ENCODE assay signal across 9 mouse cellular contexts in genomic region chr1:131335604-131336003, GRCm38 (mm10). TPM values are rescaled to one million over a fixed set of nuclear protein-coding genes. Genes with fewer than 3 reads are reported as not detected.
DNase-seq lines count a peak whose midpoint lies in the region; ATAC-seq lines count a peak whose summit lies in the region.
"Had no signal": no experiment of that assay in that cellular context is flagged by ENCODE, and none has a peak within 500 bp of the region (broad histone marks: within the 10 kb centered on the region; RNA-seq: fewer than 3 reads in every experiment).

No protein-coding gene starts in this region.

- H3K36me3 ChIP-seq in heart, embryonic 10.5 days, result peaks cover 57% of the 10 kb centered on the region
- H3K36me3 ChIP-seq in hindbrain, embryonic 16.5 days (ENCODE audit: control insufficient read depth, insufficient read depth, low read length), result peaks cover 11% of the 10 kb centered on the region; the same call in 1 of the 2 replicates

- peak; percentile 24 for DNase-seq in heart, postnatal 4 days
- DNase-seq in heart, embryonic 10.5 days (ENCODE audit: low spot score), result no peak
- peak; percentile 39 for DNase-seq in MN1 (ENCODE audit: low spot score)
- DNase-seq in adrenal gland, postnatal 14 days, result peak; percentile 50
- DNase-seq in frontal cortex, postnatal 25 days (ENCODE audit: low spot score in 2 of 2), result no peak
- DNase-seq in ovary, adult 18-20 months (ENCODE audit: low spot score), result no peak
- DNase-seq in left cerebral cortex, adult 9 months (ENCODE audit: low spot score in 2 of 2), result no peak
- DNase-seq: liver, embryonic 13.5 days had no signal

- ATAC-seq in hindbrain, embryonic 16.5 days, result peak; percentile 67; the same call in 1 of the 2 replicates

- no peak overlapping the region for H3K4me2 ChIP-seq in hindbrain, embryonic 16.5 days (ENCODE audit: low read length)
- H3K4me2 ChIP-seq: liver, embryonic 13.5 days had no signal

- WGBS in heart, embryonic 10.5 days, result 69% methylated on average over 3 of the region's 3 CpGs
- WGBS in hindbrain, embryonic 16.5 days, result 41% methylated on average over 3 of the region's 3 CpGs

- H3K4me3 ChIP-seq in heart, embryonic 10.5 days, result no peak overlapping the region
- no peak overlapping the region for H3K4me3 ChIP-seq in hindbrain, embryonic 16.5 days (ENCODE audit: low read length)
- H3K4me3 ChIP-seq: liver, embryonic 13.5 days had no signal

- H3K27ac ChIP-seq in heart, embryonic 10.5 days, result no peak overlapping the region
- peak overlapping the region; percentile 44 for H3K27ac ChIP-seq in hindbrain, embryonic 16.5 days (ENCODE audit: low read depth, low read length)
- H3K27ac ChIP-seq: liver, embryonic 13.5 days had no signal

- peaks cover 9% of the 10 kb centered on the region for H3K4me1 ChIP-seq in heart, embryonic 10.5 days
- no peaks in the 10 kb centered on the region for H3K4me1 ChIP-seq in hindbrain, embryonic 16.5 days (ENCODE audit: control insufficient read depth, insufficient read depth, low read depth, low read length)
- H3K4me1 ChIP-seq: liver, embryonic 13.5 days had no signal

- H3K9ac ChIP-seq in hindbrain, embryonic 16.5 days (ENCODE audit: low read depth, low read length), result no peak overlapping the region
- H3K9ac ChIP-seq: liver, embryonic 13.5 days had no signal

- H3K27me3 ChIP-seq in heart, embryonic 10.5 days (ENCODE audit: insufficient read depth, poor library complexity, severe bottlenecking), result no peaks in the 10 kb centered on the region
- no peaks in the 10 kb centered on the region for H3K27me3 ChIP-seq in hindbrain, embryonic 16.5 days (replicated peaks; ENCODE audit: control insufficient read depth, insufficient read depth, low read length)
- H3K27me3 ChIP-seq: liver, embryonic 13.5 days had no signal

- no peaks in the 10 kb centered on the region for H3K9me3 ChIP-seq in heart, embryonic 10.5 days
- H3K9me3 ChIP-seq in hindbrain, embryonic 16.5 days (ENCODE audit: control insufficient read depth, low read length), result no peaks in the 10 kb centered on the region
- H3K9me3 ChIP-seq: liver, embryonic 13.5 days had no signal

RNA-seq across cellular contexts. Expression of gene Ikbke, which starts 56.2 kb away (rescaled TPM):
- 1 to 10 TPM; 2.9 to 3.0 TPM for total RNA-seq in heart, postnatal 4 days (2021)
- 1.8 and 2.3 TPM in 2 replicates for polyA plus RNA-seq in heart, embryonic 10.5 days (2016; fragmentation: Nextera tagmentation; extraction: Ambion mirVana)
- total RNA-seq in adrenal gland, postnatal 14 days (2021), result 10.4 and 19.3 TPM in 2 replicates
- polyA plus RNA-seq in hindbrain, embryonic 16.5 days (2015; fragmentation: Nextera tagmentation; extraction: Ambion mirVana), result 0.76 and 1.3 TPM in 2 replicates

Comparison
In these comparisons a context has a peak if more than half of its experiments do, and no peak if none do; other contexts are left out.
1. DNase-seq: peak in heart, postnatal 4 days (single experiment), MN1 (single experiment) and adrenal gland, postnatal 14 days (single experiment); none in heart, embryonic 10.5 days (single experiment), frontal cortex, postnatal 25 days (0 of 2), ovary, adult 18-20 months (single experiment) and left cerebral cortex, adult 9 months (0 of 2).